Mouse (Mus musculus) midbrain, embryonic 14.5 days (tissue): Measurements from ENCODE around the gene Vmn2r91. TPM values are rescaled to one million over a fixed set of nuclear protein-coding genes. Genes with fewer than 3 reads are reported as not detected.
"Not testable (repeated sequence)": the region's sequence is repeated elsewhere in the genome, so short reads cannot be mapped to it uniquely, and the experiment has no call there.

Experiments
- ATAC-seq: fragments of 200-750 bp; cut with Nextera tagmentation; 2 replicates; pipeline ENCODE4 v1.8.0; 2017; ENCODE audit warnings: moderate number of reproducible peaks, moderate library complexity; ENCODE audit not compliant: low FRiP score, low TSS enrichment
- DNase-seq: peaks from one replicate; pipeline ENCODE4 v3.0.0-alpha.2; 2015
- H3K27ac ChIP-seq: fragments of 300-500 bp; sonication (generic); replicated peaks from 2 replicates; pipeline ENCODE4 v1.5.1; 2014; ENCODE audit warnings: mild to moderate bottlenecking, low read depth, low read length, moderate library complexity
- H3K27me3 ChIP-seq: fragments of 300-500 bp; sonication (generic); 2 replicates; pipeline ENCODE4 v1.6.1; 2014; ENCODE audit warnings: low read length, control low read depth, mixed read lengths; ENCODE audit not compliant: control insufficient read depth, insufficient read depth
- H3K36me3 ChIP-seq: fragments of 300-500 bp; sonication (generic); 2 replicates; pipeline ENCODE4 v1.6.1; 2014; ENCODE audit warnings: low read length, control low read depth; ENCODE audit not compliant: control insufficient read depth, insufficient read depth
- H3K4me1 ChIP-seq: fragments of 300-500 bp; sonication (generic); 2 replicates; pipeline ENCODE4 v1.6.1; 2014; ENCODE audit warnings: mild to moderate bottlenecking, antibody characterized with exemption, low read length, control low read depth; ENCODE audit not compliant: control insufficient read depth, insufficient read depth
- H3K4me2 ChIP-seq: fragments of 300-500 bp; sonication (generic); 2 replicates; pipeline ENCODE4 v1.6.1; 2014; ENCODE audit warnings: mild to moderate bottlenecking, low read length, moderate library complexity
- H3K4me3 ChIP-seq: fragments of 300-500 bp; sonication (generic); replicated peaks from 2 replicates; pipeline ENCODE4 v1.5.1; 2014; ENCODE audit warnings: low read depth, low read length
- H3K9ac ChIP-seq: fragments of 300-500 bp; sonication (generic); replicated peaks from 2 replicates; pipeline ENCODE4 v1.6.1; 2014; ENCODE audit warnings: mild to moderate bottlenecking, low read length, moderate library complexity
- H3K9me3 ChIP-seq: fragments of 300-500 bp; sonication (generic); 2 replicates; pipeline ENCODE4 v1.6.1; 2016; ENCODE audit warnings: low read length, control low read depth, mixed read lengths; ENCODE audit not compliant: control insufficient read depth
- WGBS: fragments of 180-500 bp; shearing (Covaris S2); extraction: QIAGEN DNeasy Blood & Tissue Kit; methylation state at CpG from one replicate; pipeline ENCODE4 v1.1.7; 2014; 5-methylcytosine and 5-hydroxymethylcytosine counted together
- polyA plus RNA-seq: library from polyadenylated mRNA; unstranded; fragments of >200 nt; fragmentation: Nextera tagmentation; extraction: Ambion mirVana; gene quantifications from 2 replicates; pipeline ENCODE4 v1.2.1, GENCODE M21; 2014

Vmn2r91 gene
- not detected in 2 replicates for polyA plus RNA-seq

GRCm38 (mm10) chr17:18084716-18085115 lies at the start of gene Vmn2r91:
Gene Vmn2r91, plus strand, starts transcription at chr17:18085016.
- ATAC-seq, H3K36me3 ChIP-seq, H3K4me3 ChIP-seq, H3K9me3 ChIP-seq, H3K27ac ChIP-seq, H3K4me1 ChIP-seq, DNase-seq, H3K9ac ChIP-seq, H3K4me2 ChIP-seq, H3K27me3 ChIP-seq: not testable (repeated sequence)

GRCm38 (mm10) chr17:18049124-18049523 lies 35.7 kb upstream of the Vmn2r91 start, which contains the start of gene Vmn2r124:
Gene Vmn2r124, plus strand, starts transcription at chr17:18049424.
- no peaks in the 10 kb centered on the region for H3K27me3 ChIP-seq
- no peaks in the 10 kb centered on the region for H3K4me1 ChIP-seq
- H3K9ac ChIP-seq: no peak within 1 kb of the TSS
- DNase-seq: no peak
- no peak within 1 kb of the TSS for H3K4me2 ChIP-seq
- WGBS: 49% methylated on average over 2 of the region's 2 CpGs
- H3K4me3 ChIP-seq: no peak within 1 kb of the TSS
- ATAC-seq: no peak
- no peaks in the 10 kb centered on the region for H3K9me3 ChIP-seq
- no peak within 1 kb of the TSS for H3K27ac ChIP-seq
- no peaks in the 10 kb centered on the region for H3K36me3 ChIP-seq

GRCm38 (mm10) chr17:18095626-18096025 lies 10.8 kb downstream of the Vmn2r91 start:
- H3K36me3 ChIP-seq, ATAC-seq, H3K4me2 ChIP-seq, H3K4me3 ChIP-seq, DNase-seq, H3K9ac ChIP-seq, H3K9me3 ChIP-seq, H3K27me3 ChIP-seq, H3K4me1 ChIP-seq, H3K27ac ChIP-seq: not testable (repeated sequence)
- 67% methylated on average over 1 of the region's 1 CpGs for WGBS

- ATAC-seq, H3K27me3 ChIP-seq, H3K4me3 ChIP-seq, H3K4me1 ChIP-seq, H3K9ac ChIP-seq, H3K27ac ChIP-seq, H3K9me3 ChIP-seq, H3K4me2 ChIP-seq, H3K36me3 ChIP-seq: not testable (repeated sequence)
- DNase-seq: peak; percentile 0
- WGBS: 85% methylated on average over 3 of the region's 3 CpGs
Observed at GRCm38 (mm10) chr17:18102265-18102664, 17.4 kb downstream of the Vmn2r91 start.

GRCm38 (mm10) chr17:18151587-18151986 lies 66.8 kb downstream of the Vmn2r91 start, which contains the start of gene Vmn2r92:
Gene Vmn2r92, plus strand, starts transcription at chr17:18151887.
- H3K36me3 ChIP-seq, H3K27me3 ChIP-seq, H3K9me3 ChIP-seq, ATAC-seq, H3K4me3 ChIP-seq, H3K27ac ChIP-seq, DNase-seq, H3K4me1 ChIP-seq, H3K9ac ChIP-seq, H3K4me2 ChIP-seq: not testable (repeated sequence)
- WGBS: 67% methylated on average over 1 of the region's 1 CpGs

GRCm38 (mm10) chr17:18161194-18161593 lies 76.4 kb downstream of the Vmn2r91 start:
- not testable (repeated sequence) for H3K4me2 ChIP-seq, DNase-seq, ATAC-seq, H3K36me3 ChIP-seq, H3K27me3 ChIP-seq, H3K9me3 ChIP-seq, H3K4me1 ChIP-seq, H3K4me3 ChIP-seq, H3K27ac ChIP-seq, H3K9ac ChIP-seq
- 73% methylated on average over 2 of the region's 2 CpGs for WGBS

Other genes with a start within 250 kb of the Vmn2r91 start
- 0.78 and 1.2 TPM in 2 replicates for gene Has1, start 229.8 kb upstream of the Vmn2r91 start, polyA plus RNA-seq
- not detected in 2 replicates for gene Fpr1, start 201.1 kb upstream of the Vmn2r91 start, polyA plus RNA-seq
- gene Fpr2, start 197.2 kb upstream of the Vmn2r91 start, polyA plus RNA-seq: not detected in 2 replicates
- not detected in 2 replicates for gene Fpr3, start 197.2 kb upstream of the Vmn2r91 start, polyA plus RNA-seq
- not detected in 2 replicates for gene Fpr-rs4, start 63.3 kb upstream of the Vmn2r91 start, polyA plus RNA-seq
- not detected in 2 replicates for gene Vmn2r124, start 35.6 kb upstream of the Vmn2r91 start, polyA plus RNA-seq
- gene Vmn2r92, start 66.9 kb downstream of the Vmn2r91 start, polyA plus RNA-seq: not detected in 2 replicates
- gene Vmn2r94, start 192.7 kb downstream of the Vmn2r91 start, polyA plus RNA-seq: not detected in 2 replicates
- not detected in 2 replicates for gene Vmn2r93, start 213.1 kb downstream of the Vmn2r91 start, polyA plus RNA-seq